Mouse (Mus musculus) lung, postnatal 10 days (tissue): ENCODE data around the gene Gm17428.
"Not testable (repeated sequence)": the region's sequence is repeated elsewhere in the genome, so short reads cannot be mapped to it uniquely, and the experiment has no call there.

ENCODE experiments used
- DNase-seq: peaks from one replicate; pipeline ENCODE4 v3.0.0; 2021

Gm17428 gene

GRCm38 (mm10) chr14:54976633-54977032, at the start of gene Gm17428:
Gm17428 (plus strand) TSS chr14:54976933.
- DNase-seq: no peak

GRCm38 (mm10) chr14:54927296-54927695, 49.4 kb upstream of the Gm17428 start:
- no peak for DNase-seq

DNA sequence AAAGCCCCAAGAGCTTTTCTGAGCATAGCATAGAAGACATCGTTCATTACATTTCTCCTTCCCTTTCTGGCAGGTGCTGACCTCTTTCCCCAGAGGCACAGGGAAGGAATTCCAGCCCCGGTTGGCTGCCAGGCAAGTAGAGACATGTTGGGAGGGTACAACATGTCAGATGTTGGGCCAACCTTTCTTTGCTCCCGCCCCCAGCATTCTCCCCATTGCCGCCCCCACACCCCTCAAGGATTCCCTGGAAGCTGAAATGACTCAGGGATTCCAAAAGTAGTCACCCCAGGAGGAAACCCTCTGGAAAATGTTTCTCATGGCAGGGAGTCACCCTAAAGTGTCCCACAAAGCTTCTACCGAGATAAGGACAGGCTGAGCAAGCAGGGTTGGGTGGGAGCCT, 46.9 kb upstream of the Gm17428 start:
- no peak for DNase-seq

DNA sequence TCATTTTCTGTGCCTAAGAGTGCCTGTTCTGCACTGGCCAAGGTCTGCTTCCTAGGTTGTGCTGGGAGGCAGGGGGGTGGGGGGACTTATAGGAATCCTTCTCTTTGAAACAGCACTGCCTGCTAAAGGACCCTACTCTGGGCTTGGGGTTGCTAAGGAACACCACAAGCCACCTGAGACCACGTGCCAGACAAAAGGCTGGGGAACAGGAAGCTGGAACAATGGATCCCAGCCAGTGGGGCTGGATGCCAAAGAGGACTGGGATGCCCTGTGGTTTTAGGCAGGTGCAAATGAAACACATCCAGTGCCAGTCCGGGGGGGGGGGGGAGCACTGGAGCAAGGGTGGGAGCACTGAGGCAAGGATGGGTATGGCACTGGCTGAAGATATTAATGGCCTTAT, 46.3 kb upstream of the Gm17428 start:
- DNase-seq: peak; percentile 31

DNA sequence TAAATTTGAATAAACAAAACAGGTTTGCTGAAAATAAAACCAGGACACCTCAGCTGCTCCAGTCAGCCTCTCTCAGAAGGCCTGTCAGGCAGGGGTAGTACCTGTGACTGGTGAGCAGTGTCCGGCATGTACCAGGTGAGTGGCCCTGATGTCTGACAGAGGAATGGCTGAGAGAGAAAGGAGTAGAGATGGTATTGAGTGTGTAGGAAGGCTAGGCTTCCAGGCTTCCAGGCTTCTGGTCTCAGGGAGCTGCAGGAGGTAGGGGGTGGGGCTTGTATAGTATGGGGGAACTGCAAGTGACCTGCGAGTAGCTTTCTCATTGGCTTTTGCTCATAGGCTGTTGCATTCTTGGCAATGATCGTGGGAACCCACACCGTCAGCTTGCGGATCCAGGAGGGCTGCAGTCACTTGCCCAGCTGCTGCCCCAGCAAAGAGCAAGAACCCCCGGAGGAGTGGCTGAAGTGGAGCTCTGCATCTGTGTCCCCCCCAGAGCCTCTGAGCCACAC, 44.0 kb upstream of the Gm17428 start, which contains the start of gene Il25:
TSS of gene Il25 (plus strand) at position 51 of the 506 bp plus-strand sequence.
- DNase-seq: no peak

DNA sequence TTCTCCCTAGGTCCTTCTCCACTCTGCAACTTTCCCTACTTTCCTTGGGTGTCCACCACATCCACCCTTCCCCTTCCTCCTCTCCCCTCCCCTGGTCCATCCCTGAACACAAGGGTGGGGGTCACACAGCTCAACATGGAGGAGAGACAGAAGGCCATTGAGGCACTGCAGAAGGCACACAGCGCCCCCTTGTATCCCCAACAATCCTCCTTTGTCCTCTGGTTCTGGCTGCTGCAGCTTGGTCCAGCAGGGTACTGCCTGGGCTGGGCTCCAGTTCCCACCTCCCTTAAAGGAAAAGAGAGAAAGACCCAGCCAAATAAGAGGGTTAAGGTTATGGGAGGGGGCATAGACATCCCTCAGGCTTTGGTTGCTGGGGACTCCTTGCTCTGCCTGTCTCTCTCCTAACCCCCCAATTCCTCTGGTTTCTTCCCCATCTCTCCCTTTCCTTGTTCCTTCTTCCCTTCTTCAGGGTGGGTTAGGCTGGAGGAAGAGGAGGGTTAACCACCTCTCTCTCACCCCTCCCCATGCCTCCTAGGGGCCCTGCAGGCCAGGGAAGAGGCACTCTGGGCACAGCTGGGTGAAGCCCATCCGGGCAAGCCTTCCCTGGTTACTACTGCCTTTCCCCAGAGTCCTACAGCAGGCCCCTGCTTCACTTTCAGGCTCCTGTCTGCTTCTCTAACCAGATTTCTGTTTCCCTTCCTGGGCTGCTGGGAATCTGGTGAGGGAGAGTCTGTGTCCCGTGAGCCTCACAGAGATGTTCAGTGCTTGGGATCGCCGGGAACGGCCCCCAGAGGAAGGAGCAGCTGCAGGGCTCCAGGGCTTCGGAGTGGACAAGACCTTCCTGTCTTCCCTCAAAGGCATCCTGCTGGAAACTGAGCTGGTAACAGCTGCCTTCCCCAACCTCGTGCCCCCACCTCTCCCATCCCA, 40.6 kb upstream of the Gm17428 start, which contains the start of gene Cmtm5:
TSS of gene Cmtm5 (plus strand) at position 358 of the 927 bp plus-strand sequence.
- no peak for DNase-seq

DNA sequence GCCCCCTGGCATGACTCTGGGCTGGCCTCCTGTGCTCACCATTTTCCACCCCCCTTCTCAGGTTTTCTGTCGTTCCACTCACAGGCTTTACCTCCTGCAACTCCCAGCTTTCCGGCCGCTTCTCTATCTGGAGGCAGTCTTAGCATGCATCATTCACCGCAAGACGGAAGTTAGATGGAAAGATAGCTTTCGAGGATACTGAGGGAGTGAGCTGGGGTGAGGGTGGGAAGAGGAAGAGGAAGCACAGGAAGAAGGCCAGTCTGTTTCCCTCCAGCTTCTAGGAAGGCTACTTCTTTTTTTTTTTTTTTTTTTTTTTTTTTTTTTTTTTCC, 39.9 kb upstream of the Gm17428 start:
- no peak for DNase-seq

GRCm38 (mm10) chr14:54937361-54938182, 39.2 kb upstream of the Gm17428 start:
- no peak for DNase-seq

GRCm38 (mm10) chr14:54938431-54939219, 38.1 kb upstream of the Gm17428 start:
- DNase-seq: no peak

DNA sequence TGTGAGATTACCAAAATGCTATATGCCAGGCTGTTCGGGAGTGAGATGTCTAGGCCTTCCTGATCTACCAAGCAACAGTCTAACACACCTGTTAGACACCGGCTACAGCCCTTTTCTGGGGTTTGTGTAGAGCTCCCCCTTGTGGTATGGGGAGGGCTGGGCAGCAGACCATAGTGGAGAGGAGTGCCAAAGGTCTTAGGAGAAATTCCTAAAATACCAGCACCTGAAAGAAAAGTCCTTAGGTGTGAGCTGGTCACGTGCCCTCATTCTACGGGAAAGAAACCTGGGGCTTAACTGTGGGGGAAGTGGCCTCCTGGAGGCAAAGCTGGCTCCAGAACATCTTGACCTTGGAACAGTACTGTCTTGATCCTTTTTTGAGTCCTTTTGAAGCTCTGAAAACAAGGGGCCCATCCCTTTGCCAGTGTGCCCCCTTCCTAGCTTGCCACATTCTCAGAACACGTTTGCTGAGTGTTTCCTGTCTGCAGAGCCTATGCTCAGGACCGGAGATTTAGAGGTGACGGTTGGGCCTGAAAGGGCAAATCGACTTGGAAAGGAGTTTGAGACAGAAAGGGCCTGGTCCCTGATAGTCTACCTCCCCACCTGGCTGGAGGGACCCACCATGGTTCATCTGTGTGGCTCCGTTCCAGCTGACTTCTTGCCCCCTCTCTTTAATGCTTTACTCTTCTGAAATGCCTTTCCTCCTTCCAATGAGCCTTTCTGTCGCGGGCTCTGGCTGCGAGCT, 37.1 kb upstream of the Gm17428 start:
- DNase-seq: peak; percentile 84

- no peak for DNase-seq
These were observed 36.6 kb upstream of the Gm17428 start for GRCm38 (mm10) chr14:54940176-54940530.

- no peak for DNase-seq
These were observed 35.4 kb upstream of the Gm17428 start for GRCm38 (mm10) chr14:54941024-54941978.

- DNase-seq: no peak
These were observed 34.3 kb upstream of the Gm17428 start for GRCm38 (mm10) chr14:54942479-54942878.

DNA sequence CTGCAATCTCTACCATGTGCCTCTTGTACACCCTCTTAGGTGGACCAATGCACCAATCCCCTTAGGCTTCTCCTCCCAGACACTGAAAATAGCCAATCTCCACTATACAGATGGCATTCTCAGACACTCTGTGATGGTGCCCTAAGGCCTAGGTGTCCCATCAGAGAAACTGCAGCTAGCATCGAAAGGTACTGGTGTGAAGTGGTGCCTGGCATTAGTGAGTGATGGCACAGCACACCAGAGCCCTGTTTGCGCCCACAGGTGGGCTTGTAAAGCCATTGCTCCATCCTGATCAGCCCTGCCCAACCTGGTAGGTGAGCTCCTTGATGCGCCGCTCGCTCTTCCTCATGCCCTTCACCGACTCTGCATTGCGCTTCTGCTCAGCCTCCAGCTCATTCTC, 32.8 kb upstream of the Gm17428 start:
- DNase-seq: no peak

DNA sequence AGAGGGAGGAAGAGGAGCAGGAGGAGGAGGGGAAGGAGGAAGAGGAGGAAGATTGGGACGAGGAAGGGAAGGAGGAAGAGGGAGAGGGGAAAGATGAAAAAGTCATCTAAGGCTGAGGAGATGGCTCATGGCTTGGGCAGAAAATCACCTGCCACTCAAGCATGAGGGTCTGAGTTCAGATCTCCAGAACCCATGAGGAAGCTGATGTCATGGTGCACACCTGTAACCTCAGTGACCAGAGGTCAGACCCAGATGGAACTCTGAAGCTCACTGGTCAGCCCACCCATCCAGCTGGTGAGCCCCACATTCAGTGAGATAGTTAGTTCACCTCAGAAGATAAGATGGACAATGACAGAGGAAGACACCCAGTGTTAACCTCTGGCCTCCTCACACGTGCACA, 31.8 kb upstream of the Gm17428 start:
- DNase-seq: no peak

DNA sequence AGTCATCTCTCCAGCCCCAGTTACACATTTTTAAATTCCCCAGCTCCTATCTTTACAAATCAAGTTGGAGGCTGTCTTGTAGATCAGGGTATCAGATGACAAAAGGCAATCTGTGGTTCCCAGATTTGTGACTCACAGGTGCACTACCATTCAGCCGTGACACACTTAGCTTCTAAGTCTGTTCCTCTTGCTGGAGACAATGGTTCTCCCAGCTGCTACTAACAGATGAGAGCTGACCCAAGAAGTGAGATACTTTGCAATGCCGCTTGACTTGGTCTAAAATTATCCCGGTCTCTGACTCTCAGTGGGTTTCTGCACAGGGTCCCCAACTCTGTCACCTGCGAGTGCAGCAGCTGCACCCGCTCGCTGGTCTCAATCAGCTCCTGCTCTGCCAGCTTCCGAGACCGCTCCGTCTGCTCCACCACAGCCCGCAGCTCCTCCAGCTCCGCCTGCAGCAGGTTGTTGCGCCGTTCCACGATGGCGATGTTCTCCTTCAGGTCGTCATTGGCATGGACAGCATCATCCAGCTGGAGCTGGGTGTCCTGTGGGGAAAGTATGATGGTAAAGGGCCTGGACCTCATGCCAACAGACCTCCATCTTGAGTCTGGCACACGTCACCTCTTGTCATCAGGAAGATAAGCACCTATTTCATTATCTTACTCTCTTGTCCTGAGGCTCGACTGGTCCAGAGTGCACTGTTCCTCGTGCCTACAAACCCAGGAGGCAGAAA, 30.6 kb upstream of the Gm17428 start:
- DNase-seq: no peak

GRCm38 (mm10) chr14:54947008-54947407, 29.7 kb upstream of the Gm17428 start:
- DNase-seq: not testable (repeated sequence)

DNA sequence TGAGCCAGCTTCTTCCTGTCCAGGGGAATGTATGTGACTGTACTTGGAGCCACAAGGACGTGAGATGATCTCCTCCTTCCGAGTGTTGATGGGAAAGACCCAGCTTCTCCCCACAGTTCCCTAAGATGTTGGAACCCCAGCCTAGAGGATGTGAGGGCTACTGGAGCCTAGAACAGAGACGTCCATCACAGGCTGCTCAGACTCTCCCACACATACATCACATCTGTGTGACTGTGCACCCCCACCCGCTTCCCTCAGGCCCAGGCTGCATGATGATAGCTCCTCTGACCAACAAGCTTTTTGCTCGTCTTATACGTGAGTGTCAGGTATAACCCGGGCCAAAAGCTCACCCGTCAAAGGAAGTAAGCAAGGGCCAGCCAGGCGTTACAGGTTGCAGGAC, 28.0 kb upstream of the Gm17428 start:
- no peak for DNase-seq

GRCm38 (mm10) chr14:54950493-54950892, 26.2 kb upstream of the Gm17428 start:
- no peak for DNase-seq

- DNase-seq: no peak
These were observed 25.1 kb upstream of the Gm17428 start for GRCm38 (mm10) chr14:54951587-54951986.
